Mouse (Mus musculus) ES-E14 (cell line): ENCODE results near the gene Efna2.

ENCODE experiments used
- HCFC1 ChIP-seq: IDR thresholded peaks from 2 replicates; pipeline ENCODE4 v1.6.1; 2012; ENCODE audit warnings: low read length, inconsistent platforms, borderline replicate concordance; ENCODE audit not compliant: insufficient read depth
- MAFK ChIP-seq: IDR thresholded peaks from 2 replicates; pipeline ENCODE4 v1.6.1; 2014; ENCODE audit warnings: mild to moderate bottlenecking, low read depth, low read length, inconsistent platforms; ENCODE audit not compliant: insufficient read depth
- ZC3H11A ChIP-seq: IDR thresholded peaks from 2 replicates; pipeline ENCODE4 v1.6.1; 2012; ENCODE audit warnings: low read depth, mild to moderate bottlenecking, inconsistent platforms, low read length, borderline replicate concordance

DNA sequence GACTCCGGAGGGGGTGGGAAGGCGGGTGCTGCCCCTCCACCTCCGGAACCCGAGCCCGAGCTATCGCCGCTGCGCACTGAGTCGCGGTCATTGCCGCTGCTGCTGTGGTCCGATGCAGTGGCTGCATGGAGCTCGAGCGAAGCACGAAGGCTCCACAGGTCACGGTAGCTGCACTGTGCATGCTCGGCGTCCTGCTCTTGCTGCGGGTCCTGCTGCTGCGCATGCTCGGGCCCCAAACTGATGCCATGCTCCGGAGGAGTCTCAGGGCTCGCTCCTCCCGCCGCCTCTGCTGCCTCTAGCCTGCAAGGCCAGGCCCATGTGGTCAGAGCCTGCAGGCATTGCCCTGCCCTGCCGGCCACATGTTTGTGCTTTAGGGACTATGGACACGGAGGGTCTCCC, 47.3 kb upstream of the Efna2 start:
- TF ChIP-seq ZC3H11A: no peak
- no peak for TF ChIP-seq MAFK
- TF ChIP-seq HCFC1: no peak
